Comparison of ENCODE assay signal across 8 mouse cellular contexts in genomic region chr17:80332386-80332785, GRCm38 (mm10). TPM values are rescaled to one million over a fixed set of nuclear protein-coding genes. Genes with fewer than 3 reads are reported as not detected.
DNase-seq lines count a peak whose midpoint lies in the region; ATAC-seq and TF ChIP-seq lines count a peak whose summit lies in the region.

No protein-coding gene starts in this region.

- no peak overlapping the region for H3K27ac ChIP-seq in midbrain, postnatal 0 days (ENCODE audit: low read depth, low read length)
- no peak overlapping the region for H3K27ac ChIP-seq in midbrain, embryonic 10.5 days (replicated peaks)

- 89% methylated on average over 2 of the region's 2 CpGs for WGBS in midbrain, postnatal 0 days
- 89% methylated on average over 2 of the region's 2 CpGs for WGBS in midbrain, embryonic 10.5 days

- no peaks in the 10 kb centered on the region for H3K9me3 ChIP-seq in midbrain, postnatal 0 days (ENCODE audit: low read length)
- no peaks in the 10 kb centered on the region for H3K9me3 ChIP-seq in midbrain, embryonic 10.5 days (replicated peaks)

- no peak overlapping the region for H3K4me2 ChIP-seq in midbrain, postnatal 0 days (ENCODE audit: low read depth, low read length, poor library complexity, severe bottlenecking)

- no peak overlapping the region for H3K4me3 ChIP-seq in midbrain, postnatal 0 days (ENCODE audit: low read depth, low read length)
- H3K4me3 ChIP-seq in midbrain, embryonic 10.5 days, result no peak overlapping the region

- ATAC-seq in midbrain, postnatal 0 days (ENCODE audit: low FRiP score), result no peak; the same call in 1 of the 2 replicates

- H3K36me3 ChIP-seq in midbrain, postnatal 0 days (ENCODE audit: insufficient read depth, low read length), result no peaks in the 10 kb centered on the region
- no peaks in the 10 kb centered on the region for H3K36me3 ChIP-seq in midbrain, embryonic 10.5 days

- TF ChIP-seq CTCF in midbrain, postnatal 0 days (IDR thresholded peaks at IDR 0.05), result peak; percentile 71

- no peaks in the 10 kb centered on the region for H3K4me1 ChIP-seq in midbrain, postnatal 0 days (ENCODE audit: insufficient read depth, low read length)
- no peaks in the 10 kb centered on the region for H3K4me1 ChIP-seq in midbrain, embryonic 10.5 days

- peak; percentile 28 to 31 for DNase-seq in heart, postnatal 10 days
- no peak for DNase-seq in heart, adult 8-10 months (ENCODE audit: low spot score)
- DNase-seq in midbrain, postnatal 0 days (ENCODE audit: low spot score), result peak; percentile 41
- no peak for DNase-seq in midbrain, embryonic 10.5 days (ENCODE audit: low spot score)
- DNase-seq in MN1 (ENCODE audit: low spot score), result peak; percentile 27
- peak; percentile 61 for DNase-seq in naive thymus-derived CD4-positive, alpha-beta T cell, adult 2 months (ENCODE audit: low read depth)
- no peak for DNase-seq in layer of hippocampus, adult 9-10 months (ENCODE audit: low spot score)
- no peak for DNase-seq in left cerebral cortex, postnatal 36 days (ENCODE audit: low spot score in 2 of 2)

- no peak overlapping the region for H3K9ac ChIP-seq in midbrain, postnatal 0 days (replicated peaks; ENCODE audit: low read length, poor library complexity, severe bottlenecking)

- H3K27me3 ChIP-seq in midbrain, postnatal 0 days (ENCODE audit: insufficient read depth, low read length), result no peaks in the 10 kb centered on the region
- no peaks in the 10 kb centered on the region for H3K27me3 ChIP-seq in midbrain, embryonic 10.5 days (ENCODE audit: low read depth, poor library complexity, severe bottlenecking)

- intact Hi-C loops in heart, postnatal 10 days (cut with DNase I), result loop anchor here (2.0 kb wide), 1 partner anchor 42 kb away; the partner anchor contains the start of genes Dhx57 and Morn2
- intact Hi-C loops in left cerebral cortex, postnatal 36 days (cut with DNase I), result loop anchor here (5.0 kb wide), 1 partner anchor 40 kb away; the partner anchor contains the start of genes Dhx57 and Morn2

RNA-seq across cellular contexts. Expression of gene Arhgef33, which starts 25.2 kb away (rescaled TPM):
- total RNA-seq in heart, postnatal 10 days (2021), result 1 to 10 TPM in 1 of 2 experiments, under 1 TPM in 1; 0.86 to 1.6 TPM
- under 1 TPM in 1 of 4 experiments, not detected in 3; 0.37 TPM for total RNA-seq in heart, adult 8-10 months (2022)
- 3.0 and 7.7 TPM in 2 replicates for total RNA-seq in midbrain, postnatal 0 days (2014; rRNA removed)
- 2.0 and 2.2 TPM in 2 replicates for polyA plus RNA-seq in midbrain, postnatal 0 days (2015; fragmentation: Nextera tagmentation; extraction: Ambion mirVana)
- polyA plus RNA-seq in midbrain, embryonic 10.5 days (2016; fragmentation: Nextera tagmentation; extraction: Ambion mirVana), result 0.26 and 0.44 TPM in 2 replicates
- 1 to 10 TPM; 2.4 to 3.4 TPM for total RNA-seq in left cerebral cortex, postnatal 36 days (2021)

RNA-seq across cellular contexts. Expression of gene Gm10190, which starts 41.0 kb away (rescaled TPM):
- 1 to 10 TPM; 1.1 to 2.5 TPM for total RNA-seq in heart, postnatal 10 days (2021)
- not detected for total RNA-seq in heart, adult 8-10 months (2022)
- not detected in 2 replicates for total RNA-seq in midbrain, postnatal 0 days (2014; rRNA removed)
- 1.8 and 5.0 TPM in 2 replicates for polyA plus RNA-seq in midbrain, postnatal 0 days (2015; fragmentation: Nextera tagmentation; extraction: Ambion mirVana)
- polyA plus RNA-seq in midbrain, embryonic 10.5 days (2016; fragmentation: Nextera tagmentation; extraction: Ambion mirVana), result 0.73 and 1.4 TPM in 2 replicates
- 1 to 10 TPM; 1.3 to 2.2 TPM for total RNA-seq in left cerebral cortex, postnatal 36 days (2021)

RNA-seq across cellular contexts. Expression of gene Dhx57, which starts 42.1 kb away (rescaled TPM):
- 1 to 10 TPM; 7.5 to 8.7 TPM for total RNA-seq in heart, postnatal 10 days (2021)
- 1 to 10 TPM; 4.5 to 7.6 (median 6.1) TPM for total RNA-seq in heart, adult 8-10 months (2022)
- 64.5 and 72.3 TPM in 2 replicates for total RNA-seq in midbrain, postnatal 0 days (2014; rRNA removed)
- 34.7 and 36.9 TPM in 2 replicates for polyA plus RNA-seq in midbrain, postnatal 0 days (2015; fragmentation: Nextera tagmentation; extraction: Ambion mirVana)
- 15.1 and 21.2 TPM in 2 replicates for polyA plus RNA-seq in midbrain, embryonic 10.5 days (2016; fragmentation: Nextera tagmentation; extraction: Ambion mirVana)
- 10 to 100 TPM; 35.8 to 46.1 TPM for total RNA-seq in left cerebral cortex, postnatal 36 days (2021)

RNA-seq across cellular contexts. Expression of gene Morn2, which starts 42.4 kb away (rescaled TPM):
- 10 to 100 TPM in 1 of 2 experiments, 1 to 10 TPM in 1; 9.9 to 12.0 TPM for total RNA-seq in heart, postnatal 10 days (2021)
- total RNA-seq in heart, adult 8-10 months (2022), result 10 to 100 TPM; 13.2 to 17.9 (median 15.3) TPM
- 14.8 and 18.6 TPM in 2 replicates for total RNA-seq in midbrain, postnatal 0 days (2014; rRNA removed)
- 50.0 and 52.5 TPM in 2 replicates for polyA plus RNA-seq in midbrain, postnatal 0 days (2015; fragmentation: Nextera tagmentation; extraction: Ambion mirVana)
- 32.8 and 37.2 TPM in 2 replicates for polyA plus RNA-seq in midbrain, embryonic 10.5 days (2016; fragmentation: Nextera tagmentation; extraction: Ambion mirVana)
- 10 to 100 TPM; 16.5 to 18.3 TPM for total RNA-seq in left cerebral cortex, postnatal 36 days (2021)

Comparison
In these comparisons a context has a peak if more than half of its experiments do, and no peak if none do; other contexts are left out.
1. DNase-seq: peak in heart, postnatal 10 days (2 of 2), midbrain, postnatal 0 days (single experiment), MN1 (single experiment) and naive thymus-derived CD4-positive, alpha-beta T cell, adult 2 months (single experiment); none in heart, adult 8-10 months (single experiment), midbrain, embryonic 10.5 days (single experiment), layer of hippocampus, adult 9-10 months (single experiment) and left cerebral cortex, postnatal 36 days (0 of 2).